Mouse (Mus musculus) midbrain, embryonic 16.5 days (tissue): ENCODE measurements around the gene Chst15. TPM values are rescaled to one million over a fixed set of nuclear protein-coding genes. Genes with fewer than 3 reads are reported as not detected.
A peak's percentile ranks its signal among the peaks of the same experiment; 100 is the strongest.

Experiments
- ATAC-seq: fragments of 200-750 bp; cut with Nextera tagmentation; 2 replicates; pipeline ENCODE4 v1.8.0; 2017; ENCODE audit warnings: moderate TSS enrichment
- H3K27ac ChIP-seq: fragments of 300-500 bp; sonication (generic); 2 replicates; pipeline ENCODE4 v1.5.1; 2014; ENCODE audit warnings: mild to moderate bottlenecking, low read length, mixed read lengths
- H3K27me3 ChIP-seq: fragments of 300-500 bp; sonication (generic); 2 replicates; pipeline ENCODE4 v1.6.1; 2014; ENCODE audit warnings: low read depth, low read length, mixed read lengths; ENCODE audit not compliant: control insufficient read depth, insufficient read depth
- H3K36me3 ChIP-seq: fragments of 300-500 bp; sonication (generic); 2 replicates; pipeline ENCODE4 v1.6.1; 2014; ENCODE audit warnings: mild to moderate bottlenecking, low read length, moderate library complexity, mixed read lengths; ENCODE audit not compliant: control insufficient read depth, insufficient read depth
- H3K4me1 ChIP-seq: fragments of 300-500 bp; sonication (generic); 2 replicates; pipeline ENCODE4 v1.6.1; 2014; ENCODE audit warnings: mild to moderate bottlenecking, low read length, mixed read lengths; ENCODE audit not compliant: control insufficient read depth, insufficient read depth
- H3K4me2 ChIP-seq: fragments of 300-500 bp; sonication (generic); 2 replicates; pipeline ENCODE4 v1.6.1; 2014; ENCODE audit warnings: mild to moderate bottlenecking, low read length, mixed read lengths
- H3K4me3 ChIP-seq: fragments of 300-500 bp; sonication (generic); 2 replicates; pipeline ENCODE4 v1.5.1; 2014; ENCODE audit warnings: low read depth, mild to moderate bottlenecking, low read length, moderate library complexity, mixed read lengths
- H3K9ac ChIP-seq: fragments of 300-500 bp; sonication (generic); 2 replicates; pipeline ENCODE4 v1.6.1; 2014; ENCODE audit warnings: low read depth, low read length, mixed read lengths
- H3K9me3 ChIP-seq: fragments of 300-500 bp; sonication (generic); replicated peaks from 2 replicates; pipeline ENCODE4 v1.6.1; 2014; ENCODE audit warnings: mild to moderate bottlenecking, low read length, mixed read lengths; ENCODE audit not compliant: control insufficient read depth, poor library complexity, severe bottlenecking
- WGBS: fragments of 180-500 bp; shearing (Covaris S2); extraction: QIAGEN DNeasy Blood & Tissue Kit; methylation state at CpG from one replicate; pipeline ENCODE4 v1.1.7; 2014; 5-methylcytosine and 5-hydroxymethylcytosine counted together
- polyA plus RNA-seq: library from polyadenylated mRNA; unstranded; fragments of >200 nt; fragmentation: Nextera tagmentation; extraction: Ambion mirVana; gene quantifications from 2 replicates; pipeline ENCODE4 v1.2.1, GENCODE M21; 2015

The Chst15 gene
- polyA plus RNA-seq, 1 experiment from 2014 or later = 12.6 TPM

- Histone ChIP-seq H3K4me3 (no peak overlapping the region), H3K9me3 (no peaks in the 10 kb centered on the region), H3K9ac (no peak overlapping the region), H3K36me3 (no peaks in the 10 kb centered on the region), H3K4me2 (no peak overlapping the region), H3K4me1 (no peaks in the 10 kb centered on the region), H3K27ac (no peak overlapping the region), H3K27me3 (no peaks in the 10 kb centered on the region)
- ATAC-seq = no peak
- 82% methylated on average over 4 of the region's 4 CpGs for WGBS
Observed at GRCm38 (mm10) chr7:132233732-132234131, 83.3 kb downstream of the Chst15 start.

- no peak overlapping the region for H3K4me2 ChIP-seq
- no peak overlapping the region for H3K4me3 ChIP-seq
- no peaks in the 10 kb centered on the region for H3K4me1 ChIP-seq
- H3K36me3 ChIP-seq = no peaks in the 10 kb centered on the region
- H3K9ac ChIP-seq = no peak overlapping the region
- H3K27me3 ChIP-seq = no peaks in the 10 kb centered on the region
- no peak overlapping the region for H3K27ac ChIP-seq
- no peaks in the 10 kb centered on the region for H3K9me3 ChIP-seq
- ATAC-seq = no peak
- WGBS = 51% methylated on average over 2 of the region's 2 CpGs
Observed at GRCm38 (mm10) chr7:132232937-132233336, 84.1 kb downstream of the Chst15 start.

GRCm38 (mm10) chr7:132231476-132231875 lies 85.6 kb downstream of the Chst15 start:
- Histone ChIP-seq H3K4me1 (peaks cover 2% of the 10 kb centered on the region; the same call in 1 of the 2 replicates), H3K27me3 (no peaks in the 10 kb centered on the region), H3K9me3 (no peaks in the 10 kb centered on the region), H3K4me3 (no peak overlapping the region), H3K9ac (no peak overlapping the region), H3K36me3 (no peaks in the 10 kb centered on the region), H3K27ac (no peak overlapping the region), H3K4me2 (no peak overlapping the region)
- no peak for ATAC-seq
- WGBS = 94% methylated on average over 3 of the region's 3 CpGs

GRCm38 (mm10) chr7:132230961-132231360 lies 86.1 kb downstream of the Chst15 start:
- H3K4me1 ChIP-seq = peaks cover 2% of the 10 kb centered on the region; the same call in 1 of the 2 replicates
- H3K9me3 ChIP-seq = no peaks in the 10 kb centered on the region
- ATAC-seq = no peak
- H3K36me3 ChIP-seq = no peaks in the 10 kb centered on the region
- no peak overlapping the region for H3K4me3 ChIP-seq
- WGBS = 72% methylated on average over 3 of the region's 3 CpGs
- H3K27me3 ChIP-seq = no peaks in the 10 kb centered on the region
- no peak overlapping the region for H3K4me2 ChIP-seq
- no peak overlapping the region for H3K27ac ChIP-seq
- H3K9ac ChIP-seq = no peak overlapping the region

GRCm38 (mm10) chr7:132227075-132227640 lies 89.9 kb downstream of the Chst15 start:
- H3K4me2 ChIP-seq = no peak overlapping the region
- no peak overlapping the region for H3K27ac ChIP-seq
- H3K27me3 ChIP-seq = no peaks in the 10 kb centered on the region
- WGBS = 83% methylated on average over 8 of the region's 8 CpGs
- no peaks in the 10 kb centered on the region for H3K9me3 ChIP-seq
- no peak overlapping the region for H3K9ac ChIP-seq
- ATAC-seq = no peak
- no peak overlapping the region for H3K4me3 ChIP-seq
- H3K4me1 ChIP-seq = peaks cover 2% of the 10 kb centered on the region; the same call in 1 of the 2 replicates
- no peaks in the 10 kb centered on the region for H3K36me3 ChIP-seq

GRCm38 (mm10) chr7:132226379-132227074 lies 90.5 kb downstream of the Chst15 start:
- ATAC-seq = peak; percentile 48; the same call in 1 of the 2 replicates
- H3K4me3 ChIP-seq = no peak overlapping the region
- no peak overlapping the region for H3K9ac ChIP-seq
- H3K36me3 ChIP-seq = no peaks in the 10 kb centered on the region
- no peak overlapping the region for H3K27ac ChIP-seq
- WGBS = 62% methylated on average over 6 of the region's 6 CpGs
- H3K9me3 ChIP-seq = no peaks in the 10 kb centered on the region
- H3K4me1 ChIP-seq = peaks cover 2% of the 10 kb centered on the region; the same call in 1 of the 2 replicates
- H3K27me3 ChIP-seq = no peaks in the 10 kb centered on the region
- H3K4me2 ChIP-seq = no peak overlapping the region

- Histone ChIP-seq H3K27me3 (no peaks in the 10 kb centered on the region), H3K4me2 (no peak overlapping the region), H3K4me1 (peaks cover 2% of the 10 kb centered on the region; the same call in 1 of the 2 replicates), H3K27ac (no peak overlapping the region), H3K9me3 (no peaks in the 10 kb centered on the region), H3K36me3 (no peaks in the 10 kb centered on the region), H3K9ac (no peak overlapping the region), H3K4me3 (no peak overlapping the region)
- WGBS = 39% methylated on average over 10 of the region's 10 CpGs
- no peak for ATAC-seq
Observed at GRCm38 (mm10) chr7:132223452-132224141, 93.4 kb downstream of the Chst15 start.

- 70% methylated on average over 10 of the region's 10 CpGs for WGBS
- Histone ChIP-seq H3K27me3 (no peaks in the 10 kb centered on the region; the same call in 1 of the 2 replicates), H3K36me3 (no peaks in the 10 kb centered on the region), H3K4me1 (peaks cover 13% of the 10 kb centered on the region), H3K9ac (no peak overlapping the region), H3K27ac (no peak overlapping the region), H3K9me3 (no peaks in the 10 kb centered on the region), H3K4me3 (no peak overlapping the region), H3K4me2 (no peak overlapping the region)
- ATAC-seq = no peak
Observed at GRCm38 (mm10) chr7:132214031-132214430, 103.0 kb downstream of the Chst15 start.

- Histone ChIP-seq H3K4me2 (no peak overlapping the region), H3K4me1 (peaks cover 13% of the 10 kb centered on the region), H3K9me3 (no peaks in the 10 kb centered on the region), H3K4me3 (no peak overlapping the region), H3K27ac (no peak overlapping the region), H3K36me3 (no peaks in the 10 kb centered on the region), H3K27me3 (no peaks in the 10 kb centered on the region; the same call in 1 of the 2 replicates), H3K9ac (no peak overlapping the region)
- no peak for ATAC-seq
- 7% methylated on average over 8 of the region's 8 CpGs for WGBS
Observed at GRCm38 (mm10) chr7:132213460-132213859, 103.6 kb downstream of the Chst15 start.
